Mouse (Mus musculus) forebrain, embryonic 16.5 days (tissue): ENCODE measurements around the gene Cab39l. TPM values are rescaled to one million over a fixed set of nuclear protein-coding genes. Genes with fewer than 3 reads are reported as not detected.
A peak's percentile ranks its signal among the peaks of the same experiment; 100 is the strongest.

ENCODE experiments used
- ATAC-seq: fragments of 200-750 bp; cut with Nextera tagmentation; 2 replicates; pipeline ENCODE4 v1.8.0; 2017; ENCODE audit warnings: mild to moderate bottlenecking, moderate library complexity
- H3K27ac ChIP-seq: fragments of 300-500 bp; sonication (generic); 2 replicates; pipeline ENCODE4 v1.5.1; 2014; ENCODE audit warnings: low read length, control low read depth
- H3K27me3 ChIP-seq: fragments of 300-500 bp; sonication (generic); replicated peaks from 2 replicates; pipeline ENCODE4 v1.6.1; 2014; ENCODE audit warnings: low read length; ENCODE audit not compliant: control insufficient read depth, insufficient read depth
- H3K36me3 ChIP-seq: fragments of 300-500 bp; sonication (generic); 2 replicates; pipeline ENCODE4 v1.6.1; 2014; ENCODE audit not compliant: control insufficient read depth, insufficient read depth
- H3K4me1 ChIP-seq: fragments of 300-500 bp; sonication (generic); replicated peaks from 2 replicates; pipeline ENCODE4 v1.6.1; 2014; ENCODE audit warnings: low read length; ENCODE audit not compliant: control insufficient read depth, insufficient read depth
- H3K4me2 ChIP-seq: fragments of 300-500 bp; sonication (generic); 2 replicates; pipeline ENCODE4 v1.6.1; 2014; ENCODE audit warnings: mild to moderate bottlenecking, low read length, control low read depth
- H3K4me3 ChIP-seq: fragments of 300-500 bp; sonication (generic); replicated peaks from 2 replicates; pipeline ENCODE4 v1.5.1; 2014; ENCODE audit warnings: mild to moderate bottlenecking, low read length, control low read depth
- H3K9ac ChIP-seq: fragments of 300-500 bp; sonication (generic); replicated peaks from 2 replicates; pipeline ENCODE4 v1.6.1; 2014; ENCODE audit warnings: low read depth, low read length, control low read depth
- H3K9me3 ChIP-seq: fragments of 300-500 bp; sonication (generic); 2 replicates; pipeline ENCODE4 v1.6.1; 2016; ENCODE audit warnings: low read length; ENCODE audit not compliant: control insufficient read depth
- WGBS: fragments of 180-500 bp; shearing (Covaris S2); extraction: QIAGEN DNeasy Blood & Tissue Kit; methylation state at CpG from one replicate; pipeline ENCODE4 v1.1.7; 2014; 5-methylcytosine and 5-hydroxymethylcytosine counted together
- polyA plus RNA-seq: library from polyadenylated mRNA; unstranded; fragments of >200 nt; fragmentation: Nextera tagmentation; extraction: Ambion mirVana; gene quantifications from 2 replicates; pipeline ENCODE4 v1.2.1, GENCODE M21; 2015

The Cab39l gene
- polyA plus RNA-seq, 1 experiment from 2014 or later = 23.5 TPM

DNA sequence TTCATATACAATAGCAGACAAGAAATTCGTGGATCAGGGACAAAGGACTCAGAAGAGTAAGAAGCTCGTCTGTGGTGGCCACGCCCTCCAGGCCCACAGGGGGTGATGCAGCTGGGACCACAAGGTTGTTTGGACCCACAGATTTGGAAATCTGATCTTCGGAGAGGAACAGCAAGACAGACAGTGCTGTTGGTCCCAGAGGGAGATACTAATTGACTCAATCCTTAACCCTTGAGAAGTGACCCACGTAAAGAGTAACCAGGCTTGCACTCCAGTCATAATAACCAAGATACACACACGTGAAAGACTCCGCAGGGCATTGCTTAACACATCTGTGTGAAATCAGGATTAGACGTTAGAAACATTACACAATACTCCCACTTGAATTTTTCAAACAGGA is 151.1 kb downstream of the Cab39l start:
- peaks cover 9% of the 10 kb centered on the region; the same call in 1 of the 2 replicates for H3K36me3 ChIP-seq
- 76% methylated on average over 8 of the region's 8 CpGs for WGBS
- no peaks in the 10 kb centered on the region for H3K27me3 ChIP-seq

DNA sequence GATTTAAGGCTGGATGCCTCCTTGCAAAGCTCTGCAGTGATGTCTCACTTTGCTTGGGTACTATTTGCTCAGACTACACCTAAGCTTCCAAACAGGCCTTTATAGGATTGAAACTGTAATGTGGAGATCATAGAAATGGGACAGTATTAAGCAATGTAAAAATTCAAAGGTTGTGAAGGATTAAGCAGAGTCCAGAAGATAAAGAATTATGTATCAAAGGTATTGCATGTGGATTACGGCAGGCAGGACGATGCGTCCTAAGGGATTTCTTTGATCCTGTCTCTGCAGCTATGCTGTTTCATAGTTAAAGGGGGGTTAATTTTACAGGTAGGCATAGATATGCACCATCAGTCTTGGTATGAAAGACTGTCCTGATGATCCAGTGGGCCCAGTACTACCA is 151.8 kb downstream of the Cab39l start:
- peaks cover 9% of the 10 kb centered on the region for H3K4me1 ChIP-seq
- no peak overlapping the region for H3K27ac ChIP-seq
- H3K4me3 ChIP-seq = no peak overlapping the region
- H3K4me2 ChIP-seq = no peak overlapping the region
- 98% methylated on average over 3 of the region's 3 CpGs for WGBS
- peaks cover 9% of the 10 kb centered on the region; the same call in 1 of the 2 replicates for H3K36me3 ChIP-seq
- no peak for ATAC-seq
- H3K27me3 ChIP-seq = no peaks in the 10 kb centered on the region
- no peak overlapping the region for H3K9ac ChIP-seq
- no peaks in the 10 kb centered on the region for H3K9me3 ChIP-seq

More for the DNA sequence above, 151.1 kb downstream of the Cab39l start:
- Histone ChIP-seq H3K27ac (no peak overlapping the region), H3K4me3 (no peak overlapping the region), H3K9ac (no peak overlapping the region), H3K9me3 (no peaks in the 10 kb centered on the region), H3K4me1 (peaks cover 4% of the 10 kb centered on the region), H3K4me2 (no peak overlapping the region)
- ATAC-seq = no peak

DNA sequence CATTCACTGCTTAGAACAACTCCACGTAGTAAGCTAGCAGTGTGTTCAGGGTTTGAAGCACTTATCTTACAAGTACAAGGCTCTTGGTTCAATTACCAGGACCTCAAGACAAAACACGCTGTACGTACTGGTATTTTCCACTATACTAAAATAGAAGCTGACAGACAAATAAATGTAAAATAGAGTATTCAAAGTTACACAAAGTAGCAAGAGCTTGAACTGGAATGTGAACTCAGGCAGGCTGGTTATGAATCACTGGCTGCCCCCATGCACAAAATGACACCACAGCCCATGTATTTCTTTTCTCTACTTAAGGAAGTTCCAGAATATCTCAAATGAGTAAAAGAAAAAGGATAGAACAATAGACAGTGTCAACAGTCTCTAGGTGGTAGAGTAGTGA is 154.2 kb downstream of the Cab39l start:
- H3K27me3 ChIP-seq = no peaks in the 10 kb centered on the region
- no peak overlapping the region for H3K4me2 ChIP-seq
- no peak for ATAC-seq
- peaks cover 13% of the 10 kb centered on the region for H3K4me1 ChIP-seq
- H3K9me3 ChIP-seq = no peaks in the 10 kb centered on the region
- no peak overlapping the region for H3K27ac ChIP-seq
- H3K9ac ChIP-seq = no peak overlapping the region
- WGBS = 91% methylated on average over 3 of the region's 3 CpGs
- no peak overlapping the region for H3K4me3 ChIP-seq
- no peaks in the 10 kb centered on the region for H3K36me3 ChIP-seq

DNA sequence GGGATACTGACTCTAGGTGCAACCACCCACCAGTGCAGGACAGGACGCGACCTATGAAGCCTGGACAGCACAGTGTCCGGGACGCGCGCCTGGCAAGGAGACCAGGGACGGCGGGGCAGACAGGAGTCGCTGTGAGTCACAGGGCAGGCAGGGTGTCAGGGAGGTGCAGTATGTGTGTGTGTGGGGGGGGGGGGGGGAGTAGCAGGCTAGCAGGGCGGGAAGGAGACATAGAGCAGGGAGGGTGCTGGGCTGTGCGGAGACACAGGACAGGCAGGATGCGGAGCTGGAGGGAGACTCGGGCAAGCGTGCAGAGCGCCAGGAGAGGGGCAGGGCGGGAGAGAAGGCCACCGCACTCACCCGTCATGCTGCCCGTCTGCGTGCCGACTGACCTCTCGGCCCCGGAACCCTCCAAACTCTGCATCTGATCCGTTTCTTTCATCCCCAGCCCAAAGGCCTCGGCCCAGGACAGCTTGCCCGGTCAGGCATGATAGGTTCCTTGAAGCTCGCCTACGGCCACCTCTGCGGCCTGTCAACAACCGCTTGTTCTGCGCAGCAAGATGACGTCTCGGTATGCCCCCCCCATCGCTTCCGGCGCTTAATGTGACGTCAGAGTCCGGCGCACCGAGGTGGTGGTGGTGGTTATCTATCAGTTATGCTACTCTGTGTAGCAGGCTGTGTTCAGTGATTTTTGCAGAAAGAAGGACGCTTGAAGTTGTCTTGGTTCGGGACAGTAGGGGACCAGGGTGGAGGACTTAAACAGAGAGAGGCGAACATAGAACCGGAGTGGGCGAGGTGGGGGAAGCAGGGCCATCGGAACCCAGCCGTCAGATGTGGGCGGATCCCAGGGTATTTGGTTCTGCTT is 156.9 kb downstream of the Cab39l start, which contains the start of gene Cdadc1:
TSS of gene Cdadc1 (minus strand) at position 562 of the 862 bp plus-strand sequence.
- peak within 1 kb of the TSS; percentile 90 for H3K4me2 ChIP-seq
- H3K27me3 ChIP-seq = 0 out of 2 replicates have a peak, but pooled peaks cover 2% of the 10 kb centered on the region
- H3K36me3 ChIP-seq = no peaks in the 10 kb centered on the region
- no peaks in the 10 kb centered on the region for H3K9me3 ChIP-seq
- H3K4me1 ChIP-seq = peaks cover 13% of the 10 kb centered on the region
- peak; percentile 92 for ATAC-seq
- peak within 1 kb of the TSS; percentile 93 for H3K9ac ChIP-seq
- WGBS = under 1% methylated on average over 46 of the region's 48 CpGs
- H3K4me3 ChIP-seq = peak within 1 kb of the TSS; percentile 96
- H3K27ac ChIP-seq = peak within 1 kb of the TSS; percentile 84

DNA sequence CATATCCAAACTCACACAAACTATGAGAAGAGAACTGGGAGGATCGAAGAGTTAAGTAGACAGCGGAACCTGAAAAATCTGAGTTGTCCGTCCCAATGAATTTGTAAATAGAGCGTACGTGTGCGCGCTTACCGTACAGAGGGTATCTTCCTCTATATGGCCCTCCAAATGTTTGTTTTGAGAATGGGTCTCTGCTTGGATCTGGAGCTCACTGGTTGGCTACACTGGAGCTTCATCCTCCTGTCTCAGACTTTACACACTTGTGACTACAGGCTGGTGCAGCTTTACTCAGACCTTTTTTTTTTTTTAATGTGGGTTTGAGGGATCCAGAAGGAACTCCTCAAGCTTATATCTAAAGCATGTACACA is 157.5 kb downstream of the Cab39l start:
- H3K4me3 ChIP-seq = peak overlapping the region; percentile 96
- peak overlapping the region; percentile 74 for H3K4me2 ChIP-seq
- peak overlapping the region; percentile 93 for H3K9ac ChIP-seq
- H3K27me3 ChIP-seq = 0 out of 2 replicates have a peak, but pooled peaks cover 6% of the 10 kb centered on the region
- WGBS = 7% methylated on average over 8 of the region's 8 CpGs
- ATAC-seq = peak; percentile 56
- H3K4me1 ChIP-seq = peaks cover 13% of the 10 kb centered on the region
- no peaks in the 10 kb centered on the region for H3K36me3 ChIP-seq
- H3K9me3 ChIP-seq = no peaks in the 10 kb centered on the region
- peak overlapping the region; percentile 84 for H3K27ac ChIP-seq

DNA sequence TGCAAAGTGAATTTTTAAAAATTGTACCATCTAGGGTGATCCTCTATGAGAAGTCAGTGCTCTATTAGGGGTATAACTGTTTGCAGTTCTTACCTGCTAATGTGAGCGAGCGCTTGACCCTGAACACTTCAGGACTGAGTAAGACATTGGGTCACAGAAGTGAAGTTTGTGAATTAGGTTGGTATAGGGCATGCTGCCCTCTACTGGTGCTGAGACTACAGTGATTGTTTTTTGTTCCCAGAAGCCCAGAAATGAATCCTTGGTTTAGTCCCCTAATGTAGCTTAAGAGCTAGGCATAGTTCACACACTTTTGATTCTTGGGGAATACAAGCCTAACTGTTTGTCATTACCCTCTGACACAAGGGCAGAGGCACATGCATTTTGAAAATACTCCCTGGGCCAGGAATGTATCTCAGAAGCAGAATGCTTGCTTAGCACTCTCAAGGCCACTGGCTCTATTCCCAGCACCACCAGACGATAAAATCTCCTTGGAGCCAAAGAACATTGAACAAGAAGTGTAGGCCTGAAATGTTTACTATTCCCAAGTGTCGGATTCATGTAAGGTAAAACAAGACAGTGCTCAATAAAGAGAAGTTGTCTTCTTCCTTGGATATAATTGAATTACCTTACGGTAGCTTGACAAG is 163.4 kb downstream of the Cab39l start:
- Histone ChIP-seq H3K4me1 (no peaks in the 10 kb centered on the region), H3K27me3 (0 out of 2 replicates have a peak, but pooled peaks cover 8% of the 10 kb centered on the region), H3K9me3 (no peaks in the 10 kb centered on the region), H3K4me2 (no peak overlapping the region), H3K9ac (no peak overlapping the region), H3K36me3 (no peaks in the 10 kb centered on the region), H3K4me3 (no peak overlapping the region), H3K27ac (no peak overlapping the region)
- no peak for ATAC-seq
- WGBS = 78% methylated on average over 5 of the region's 5 CpGs

DNA sequence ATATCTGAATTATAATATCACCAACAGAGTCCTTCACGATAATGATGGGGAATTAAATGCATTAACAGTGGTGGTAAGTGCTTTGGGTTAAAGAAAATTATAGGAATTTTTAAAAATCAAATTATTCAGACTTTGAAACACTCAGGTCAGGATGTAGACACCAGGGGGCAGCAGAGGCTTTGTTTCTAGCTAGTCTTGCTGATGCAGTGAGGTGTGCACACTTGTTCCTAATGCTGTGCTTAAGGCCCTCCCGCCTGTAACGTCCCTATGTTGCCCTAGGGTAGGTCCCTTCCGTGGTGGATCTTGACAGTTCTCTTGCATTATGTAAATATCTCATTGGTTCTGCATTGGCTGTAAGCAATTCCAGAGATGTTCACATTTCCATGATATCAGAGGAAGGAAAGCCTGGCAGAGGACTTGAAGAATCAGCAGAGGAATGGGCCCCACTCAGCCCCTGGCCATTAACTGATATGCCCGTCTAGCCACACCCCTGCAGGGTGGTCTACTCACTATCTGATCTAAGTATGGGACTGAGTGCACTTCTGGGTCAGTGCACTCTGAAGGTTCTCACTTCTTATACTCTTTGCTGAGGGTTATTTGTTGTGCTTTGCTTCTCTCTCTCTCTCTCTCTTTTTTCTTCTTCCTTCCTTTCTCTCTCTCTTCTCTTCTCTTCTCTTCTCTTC is 165.0 kb downstream of the Cab39l start:
- peak; percentile 65 for ATAC-seq
- Histone ChIP-seq H3K27me3 (0 out of 2 replicates have a peak, but pooled peaks cover 8% of the 10 kb centered on the region), H3K9me3 (no peaks in the 10 kb centered on the region), H3K4me2 (no peak overlapping the region), H3K27ac (no peak overlapping the region), H3K4me3 (no peak overlapping the region), H3K9ac (no peak overlapping the region), H3K36me3 (no peaks in the 10 kb centered on the region), H3K4me1 (no peaks in the 10 kb centered on the region)
- WGBS = 16% methylated on average over 5 of the region's 5 CpGs

DNA sequence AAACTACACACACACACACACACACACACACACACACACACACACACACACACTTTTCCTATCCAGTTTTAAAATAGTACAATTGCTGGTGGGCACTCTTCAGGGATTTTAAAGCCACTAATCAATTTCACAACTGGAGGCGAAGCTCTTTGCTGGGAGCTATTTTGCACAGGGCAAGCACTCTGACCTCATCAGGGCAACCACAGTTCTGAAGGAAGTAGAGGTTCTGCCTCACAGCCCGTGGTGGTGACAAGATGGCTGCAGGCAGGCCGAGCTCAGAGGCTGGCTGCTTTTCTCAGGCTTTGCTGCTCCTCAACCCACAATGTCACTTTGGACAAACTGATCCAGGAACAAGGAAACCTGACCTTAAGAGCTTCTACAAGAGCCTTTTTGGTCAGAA is 166.2 kb downstream of the Cab39l start:
- Histone ChIP-seq H3K36me3 (no peaks in the 10 kb centered on the region), H3K4me2 (no peak overlapping the region), H3K9ac (no peak overlapping the region), H3K27ac (no peak overlapping the region), H3K27me3 (0 out of 2 replicates have a peak, but pooled peaks cover 7% of the 10 kb centered on the region), H3K4me3 (no peak overlapping the region), H3K4me1 (no peaks in the 10 kb centered on the region), H3K9me3 (no peaks in the 10 kb centered on the region)
- 62% methylated on average over 3 of the region's 3 CpGs for WGBS
- no peak for ATAC-seq
